Mouse (Mus musculus) intestine, embryonic 15.5 days (tissue): Measurements from ENCODE around the gene Trim28. TPM values are rescaled to one million over a fixed set of nuclear protein-coding genes. Genes with fewer than 3 reads are reported as not detected.

Experiments
- ATAC-seq: fragments of 200-750 bp; cut with Nextera tagmentation; 2 replicates; pipeline ENCODE4 v1.8.0; 2017; ENCODE audit warnings: moderate TSS enrichment, moderate library complexity
- H3K27ac ChIP-seq: fragments of 300-500 bp; sonication (generic); 2 replicates; pipeline ENCODE4 v1.5.1; 2015; ENCODE audit warnings: mild to moderate bottlenecking, inconsistent platforms
- H3K27me3 ChIP-seq: fragments of 300-500 bp; sonication (generic); replicated peaks from 2 replicates; pipeline ENCODE4 v1.6.1; 2015; ENCODE audit warnings: inconsistent platforms
- H3K36me3 ChIP-seq: fragments of 300-500 bp; sonication (generic); 2 replicates; pipeline ENCODE4 v1.6.1; 2015; ENCODE audit warnings: inconsistent platforms
- H3K4me1 ChIP-seq: fragments of 300-500 bp; sonication (generic); replicated peaks from 2 replicates; pipeline ENCODE4 v1.6.1; 2015; ENCODE audit warnings: inconsistent platforms
- H3K4me2 ChIP-seq: fragments of 300-500 bp; sonication (generic); replicated peaks from 2 replicates; pipeline ENCODE4 v1.6.1; 2015; ENCODE audit warnings: mild to moderate bottlenecking, inconsistent platforms
- H3K4me3 ChIP-seq: fragments of 300-500 bp; sonication (generic); replicated peaks from 2 replicates; pipeline ENCODE4 v1.5.1; 2015; ENCODE audit warnings: inconsistent platforms
- H3K9ac ChIP-seq: fragments of 300-500 bp; sonication (generic); 2 replicates; pipeline ENCODE4 v1.6.1; 2015; ENCODE audit warnings: inconsistent platforms
- H3K9me3 ChIP-seq: fragments of 300-500 bp; sonication (generic); 2 replicates; pipeline ENCODE4 v1.6.1; 2016; ENCODE audit warnings: inconsistent platforms
- WGBS: fragments of 180-500 bp; shearing (Covaris S2); methylation state at CpG from one replicate; pipeline ENCODE4 v1.1.7; 2015; 5-methylcytosine and 5-hydroxymethylcytosine counted together
- polyA plus RNA-seq: library from polyadenylated mRNA; unstranded; fragments of >200 nt; fragmentation: Nextera tagmentation; extraction: Ambion mirVana; gene quantifications from 2 replicates; pipeline ENCODE4 v1.2.1, GENCODE M21; 2015

Gene Trim28
- polyA plus RNA-seq, 1 experiment from 2014 or later: 218 TPM

- H3K9ac ChIP-seq: peak overlapping the region; percentile 46
- H3K27ac ChIP-seq: no peak overlapping the region; the same call in 1 of the 2 replicates
- H3K4me2 ChIP-seq: peak overlapping the region; percentile 73
- H3K4me3 ChIP-seq: peak overlapping the region; percentile 72; the same call in 1 of the 2 replicates
- H3K36me3 ChIP-seq: no peaks in the 10 kb centered on the region
- peaks cover 22% of the 10 kb centered on the region for H3K4me1 ChIP-seq
- no peak for ATAC-seq
- 83% methylated on average over 18 of the region's 18 CpGs for WGBS
- no peaks in the 10 kb centered on the region for H3K9me3 ChIP-seq
- no peaks in the 10 kb centered on the region for H3K27me3 ChIP-seq
Measured at GRCm38 (mm10) chr7:12978931-12979722, 19.8 kb upstream of the Trim28 start.

DNA sequence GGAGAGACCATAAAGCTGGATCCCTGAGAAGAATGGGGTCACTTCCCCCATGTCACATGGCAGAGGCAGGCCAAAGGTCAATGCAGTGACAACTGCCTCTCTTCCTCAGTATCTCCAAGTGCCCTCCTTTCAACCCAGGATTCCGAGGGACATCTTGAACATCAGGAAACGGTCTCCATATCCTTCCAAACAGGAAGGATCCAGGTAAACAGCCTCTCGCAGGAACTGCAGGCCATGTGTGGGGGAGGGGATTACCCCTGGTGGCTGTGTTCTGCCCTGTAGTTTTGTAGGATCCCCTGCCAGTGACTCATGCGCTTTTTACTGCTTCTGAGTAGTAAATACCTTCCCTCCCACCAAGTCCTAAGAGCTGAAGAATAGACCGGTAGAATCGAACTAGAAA, 19.1 kb upstream of the Trim28 start:
- H3K27ac ChIP-seq: no peak overlapping the region; the same call in 1 of the 2 replicates
- no peak for ATAC-seq
- H3K4me1 ChIP-seq: peaks cover 22% of the 10 kb centered on the region
- no peaks in the 10 kb centered on the region for H3K9me3 ChIP-seq
- no peak overlapping the region for H3K4me3 ChIP-seq
- no peaks in the 10 kb centered on the region for H3K36me3 ChIP-seq
- H3K9ac ChIP-seq: no peak overlapping the region
- 42% methylated on average over 6 of the region's 6 CpGs for WGBS
- peak overlapping the region; percentile 6; the same call in 1 of the 2 replicates for H3K4me2 ChIP-seq
- H3K27me3 ChIP-seq: no peaks in the 10 kb centered on the region

DNA sequence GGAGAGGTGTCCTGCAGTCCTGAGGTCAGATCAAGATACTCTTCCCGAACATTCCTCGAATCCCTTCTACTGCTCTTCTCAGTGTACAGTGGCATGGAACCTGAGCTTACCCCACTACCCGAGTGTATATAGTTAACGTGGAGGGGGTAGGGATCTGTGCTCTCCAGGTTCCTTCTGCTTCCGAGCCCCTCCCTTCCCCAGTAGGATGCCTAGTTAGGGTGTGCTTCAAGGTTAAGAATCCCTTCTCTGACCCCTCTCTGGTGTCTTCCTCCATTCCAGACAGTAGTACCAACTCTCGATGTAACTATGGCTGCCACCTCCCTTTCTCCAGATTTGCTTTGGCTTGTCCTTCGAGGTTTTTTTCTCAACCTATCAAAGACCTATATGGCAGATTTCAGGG, 18.6 kb upstream of the Trim28 start:
- Histone ChIP-seq H3K4me1 (peaks cover 22% of the 10 kb centered on the region), H3K4me2 (0 out of 2 replicates have a peak overlapping the region, but pooled peaks have one; percentile 6), H3K9me3 (no peaks in the 10 kb centered on the region), H3K27ac (no peak overlapping the region), H3K27me3 (no peaks in the 10 kb centered on the region), H3K36me3 (no peaks in the 10 kb centered on the region), H3K9ac (no peak overlapping the region), H3K4me3 (no peak overlapping the region)
- 81% methylated on average over 7 of the region's 7 CpGs for WGBS
- no peak for ATAC-seq

- no peak overlapping the region for H3K4me2 ChIP-seq
- no peaks in the 10 kb centered on the region for H3K27me3 ChIP-seq
- H3K36me3 ChIP-seq: no peaks in the 10 kb centered on the region
- no peak overlapping the region for H3K4me3 ChIP-seq
- H3K4me1 ChIP-seq: no peaks in the 10 kb centered on the region
- no peak overlapping the region for H3K9ac ChIP-seq
- 85% methylated on average over 1 of the region's 1 CpGs for WGBS
- no peak overlapping the region for H3K27ac ChIP-seq
- no peaks in the 10 kb centered on the region for H3K9me3 ChIP-seq
- ATAC-seq: no peak
Measured at GRCm38 (mm10) chr7:12985724-12986123, 13.2 kb upstream of the Trim28 start.

DNA sequence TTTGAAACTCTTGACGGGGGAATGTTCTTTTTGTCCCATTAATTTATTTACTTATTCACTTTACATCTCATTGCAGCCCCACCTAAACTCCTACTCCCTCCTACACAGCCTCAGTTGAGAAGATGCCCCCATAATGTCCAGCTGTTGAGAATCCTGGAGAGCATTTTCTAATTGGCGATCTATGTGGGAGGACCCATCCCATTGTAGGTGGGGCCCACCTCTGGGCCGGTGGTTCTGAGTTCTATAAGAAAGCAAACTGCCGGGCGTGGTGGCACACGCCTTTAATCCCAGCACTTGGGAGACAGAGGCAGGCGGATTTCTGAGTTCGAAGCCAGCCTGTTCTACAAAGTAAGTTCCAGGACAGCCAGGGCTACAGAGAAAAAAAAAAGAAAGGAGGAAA, 12.0 kb upstream of the Trim28 start:
- no peak overlapping the region for H3K27ac ChIP-seq
- H3K4me1 ChIP-seq: no peaks in the 10 kb centered on the region
- H3K4me3 ChIP-seq: no peak overlapping the region
- no peak overlapping the region for H3K4me2 ChIP-seq
- WGBS: 82% methylated on average over 8 of the region's 8 CpGs
- H3K9ac ChIP-seq: no peak overlapping the region
- H3K36me3 ChIP-seq: no peaks in the 10 kb centered on the region
- no peak for ATAC-seq
- H3K27me3 ChIP-seq: no peaks in the 10 kb centered on the region
- H3K9me3 ChIP-seq: no peaks in the 10 kb centered on the region

- Histone ChIP-seq H3K36me3 (no peaks in the 10 kb centered on the region), H3K27me3 (no peaks in the 10 kb centered on the region), H3K9me3 (no peaks in the 10 kb centered on the region), H3K4me3 (no peak overlapping the region), H3K27ac (no peak overlapping the region), H3K9ac (no peak overlapping the region), H3K4me2 (no peak overlapping the region), H3K4me1 (no peaks in the 10 kb centered on the region)
- ATAC-seq: no peak
- 78% methylated on average over 8 of the region's 8 CpGs for WGBS
Measured at GRCm38 (mm10) chr7:12987409-12988189, 11.3 kb upstream of the Trim28 start.

GRCm38 (mm10) chr7:12992222-12992621, 6.7 kb upstream of the Trim28 start:
- no peak for ATAC-seq
- Histone ChIP-seq H3K9me3 (no peaks in the 10 kb centered on the region), H3K36me3 (no peaks in the 10 kb centered on the region), H3K9ac (no peak overlapping the region), H3K4me2 (no peak overlapping the region), H3K27ac (no peak overlapping the region), H3K4me1 (no peaks in the 10 kb centered on the region), H3K4me3 (no peak overlapping the region), H3K27me3 (no peaks in the 10 kb centered on the region)
- WGBS: 4% methylated on average over 3 of the region's 3 CpGs

GRCm38 (mm10) chr7:12993148-12993547, 5.8 kb upstream of the Trim28 start:
- H3K4me2 ChIP-seq: no peak overlapping the region
- H3K27me3 ChIP-seq: no peaks in the 10 kb centered on the region
- H3K36me3 ChIP-seq: no peaks in the 10 kb centered on the region
- no peak overlapping the region for H3K27ac ChIP-seq
- ATAC-seq: no peak
- no peak overlapping the region for H3K9ac ChIP-seq
- H3K9me3 ChIP-seq: no peaks in the 10 kb centered on the region
- no peaks in the 10 kb centered on the region for H3K4me1 ChIP-seq
- no peak overlapping the region for H3K4me3 ChIP-seq
- WGBS: 90% methylated on average over 10 of the region's 10 CpGs

DNA sequence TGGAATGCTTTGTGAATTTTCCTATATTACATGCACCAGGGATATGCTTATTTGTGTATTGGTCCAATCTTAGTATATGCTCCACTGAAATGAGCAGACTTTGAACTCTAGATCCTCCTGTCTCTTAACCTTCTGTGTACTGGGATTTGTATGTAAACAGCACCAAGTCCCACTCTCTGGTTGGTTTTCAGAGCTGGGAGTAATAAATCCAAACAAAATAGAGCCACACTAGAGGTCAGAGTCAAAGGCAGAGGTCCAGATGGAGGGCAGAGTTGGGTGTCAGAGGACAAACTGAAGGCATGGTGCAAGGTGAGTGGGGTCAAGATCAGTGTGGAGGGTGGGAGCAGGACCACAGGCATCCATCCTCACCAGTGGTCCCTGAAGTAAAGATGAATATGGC, 3.1 kb upstream of the Trim28 start:
- no peaks in the 10 kb centered on the region for H3K9me3 ChIP-seq
- H3K4me3 ChIP-seq: no peak overlapping the region
- no peak overlapping the region for H3K27ac ChIP-seq
- H3K4me1 ChIP-seq: no peaks in the 10 kb centered on the region
- no peaks in the 10 kb centered on the region for H3K36me3 ChIP-seq
- no peak for ATAC-seq
- no peak overlapping the region for H3K9ac ChIP-seq
- no peak overlapping the region for H3K4me2 ChIP-seq
- H3K27me3 ChIP-seq: no peaks in the 10 kb centered on the region

DNA sequence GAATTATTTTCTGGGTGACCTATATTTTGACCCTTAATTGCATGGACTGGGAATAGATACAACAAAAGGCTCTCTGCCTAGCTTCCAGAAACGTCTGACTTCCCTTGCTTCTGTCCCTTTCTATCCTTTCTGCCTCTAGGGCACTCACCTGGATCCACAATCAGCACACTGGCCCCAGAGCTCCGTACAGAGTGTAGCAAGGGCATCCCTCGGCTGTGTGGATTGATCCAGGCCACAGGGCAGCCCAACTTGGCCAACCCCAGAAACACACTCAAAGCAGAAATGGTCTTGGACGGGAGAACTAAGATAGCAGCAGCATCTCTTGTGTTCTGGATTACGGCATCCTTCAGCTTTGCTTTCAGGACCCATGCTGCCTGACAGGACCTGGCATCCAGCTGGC, 1.7 kb upstream of the Trim28 start:
- H3K9ac ChIP-seq: no peak overlapping the region
- H3K36me3 ChIP-seq: no peaks in the 10 kb centered on the region
- no peaks in the 10 kb centered on the region for H3K4me1 ChIP-seq
- no peaks in the 10 kb centered on the region for H3K27me3 ChIP-seq
- H3K4me2 ChIP-seq: no peak overlapping the region
- no peak overlapping the region for H3K27ac ChIP-seq
- H3K4me3 ChIP-seq: no peak overlapping the region
- no peak for ATAC-seq
- WGBS: 68% methylated on average over 5 of the region's 5 CpGs
- H3K9me3 ChIP-seq: no peaks in the 10 kb centered on the region

- no peaks in the 10 kb centered on the region for H3K36me3 ChIP-seq
- no peak within 1 kb of the TSS for H3K9ac ChIP-seq
- no peaks in the 10 kb centered on the region for H3K9me3 ChIP-seq
- 69% methylated on average over 5 of the region's 5 CpGs for WGBS
- H3K4me1 ChIP-seq: no peaks in the 10 kb centered on the region
- no peaks in the 10 kb centered on the region for H3K27me3 ChIP-seq
- H3K4me2 ChIP-seq: no peak within 1 kb of the TSS
- no peak within 1 kb of the TSS for H3K4me3 ChIP-seq
- H3K27ac ChIP-seq: no peak within 1 kb of the TSS
- peak; percentile 68 for ATAC-seq
Measured at GRCm38 (mm10) chr7:12998053-12998452, 861 bp upstream of the Trim28 start, which contains the start of gene Slc27a5. Gene Slc27a5, minus strand, starts transcription at chr7:12998192.

DNA sequence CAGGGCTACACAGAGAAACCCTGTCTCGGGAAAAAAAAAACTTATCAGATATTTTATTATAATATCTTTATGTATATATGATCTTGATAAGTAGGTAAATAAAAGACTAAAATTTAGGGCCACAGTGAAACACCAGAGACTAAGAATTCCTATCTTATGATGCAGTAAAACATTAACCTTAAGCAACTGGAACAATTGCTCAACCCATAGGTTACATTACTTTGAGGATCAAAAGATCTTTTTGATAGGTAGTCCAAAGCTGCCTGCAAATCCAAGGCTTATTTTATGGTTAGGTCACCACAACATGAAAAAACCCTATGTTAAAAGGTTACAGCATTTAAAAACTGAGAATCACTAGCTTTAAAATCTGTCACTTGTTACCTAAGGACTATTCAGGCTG, 2.7 kb downstream of the Trim28 start:
- ATAC-seq: peak; percentile 54; the same call in 1 of the 2 replicates
- H3K9me3 ChIP-seq: no peaks in the 10 kb centered on the region
- no peak overlapping the region for H3K27ac ChIP-seq
- H3K9ac ChIP-seq: no peak overlapping the region
- no peaks in the 10 kb centered on the region for H3K4me1 ChIP-seq
- H3K4me3 ChIP-seq: no peak overlapping the region
- WGBS: 45% methylated on average over 1 of the region's 1 CpGs
- H3K4me2 ChIP-seq: no peak overlapping the region
- H3K27me3 ChIP-seq: no peaks in the 10 kb centered on the region
- peaks cover 9% of the 10 kb centered on the region; the same call in 1 of the 2 replicates for H3K36me3 ChIP-seq
